Mouse (Mus musculus) gastrocnemius, adult 8-10 months (tissue): ENCODE results near the gene Nectin1. TPM values are rescaled to one million over a fixed set of nuclear protein-coding genes. Genes with fewer than 3 reads are reported as not detected.

Source experiments
- DNase-seq, 2 experiments: peaks; one replicate each; pipeline ENCODE4 v3.0.0; 2022; ENCODE audit warnings: low spot score in 2 of 2
- total RNA-seq, 4 experiments: library from RNA; stranded (reverse); gene quantifications; 2 replicates each; pipeline ENCODE4 v1.2.4; 2022

Nectin1 gene
- total RNA-seq, result 1 to 10 TPM; 1.0 to 2.1 (median 1.5) TPM

- DNase-seq, result peak; percentile 71 to 78
These were observed at the start of gene Nectin1 for GRCm38 (mm10) chr9:43743647-43744137. Gene Nectin1 (plus strand): TSS chr9:43743984.

GRCm38 (mm10) chr9:43698080-43698712 lies 45.6 kb upstream of the Nectin1 start:
- DNase-seq, result no peak

- DNase-seq, result no peak
These were observed 44.9 kb upstream of the Nectin1 start for GRCm38 (mm10) chr9:43698841-43699240.

- DNase-seq, result no peak
These were observed 44.2 kb upstream of the Nectin1 start for GRCm38 (mm10) chr9:43699417-43700225.

- DNase-seq, result no peak
These were observed 43.6 kb upstream of the Nectin1 start for GRCm38 (mm10) chr9:43700226-43700579.

- DNase-seq, result no peak
These were observed 42.0 kb upstream of the Nectin1 start for GRCm38 (mm10) chr9:43701748-43702147.

- DNase-seq, result no peak
These were observed 36.2 kb upstream of the Nectin1 start for GRCm38 (mm10) chr9:43707571-43707970.

- peak in 1 of 2 experiments; percentile 20 for DNase-seq
These were observed 35.1 kb upstream of the Nectin1 start for GRCm38 (mm10) chr9:43708715-43709114.

GRCm38 (mm10) chr9:43713432-43713831 lies 30.4 kb upstream of the Nectin1 start:
- DNase-seq, result no peak

- peak; percentile 20 to 42 for DNase-seq
These were observed 24.4 kb upstream of the Nectin1 start for GRCm38 (mm10) chr9:43719407-43719839.

GRCm38 (mm10) chr9:43720046-43720445 lies 23.7 kb upstream of the Nectin1 start:
- no peak for DNase-seq

GRCm38 (mm10) chr9:43724093-43724492 lies 19.7 kb upstream of the Nectin1 start:
- DNase-seq, result no peak

- no peak for DNase-seq
These were observed 14.1 kb upstream of the Nectin1 start for GRCm38 (mm10) chr9:43729450-43730266.

- DNase-seq, result peak; percentile 30 to 36
These were observed 13.3 kb upstream of the Nectin1 start for GRCm38 (mm10) chr9:43730284-43731027.

- no peak for DNase-seq
These were observed 11.9 kb upstream of the Nectin1 start for GRCm38 (mm10) chr9:43731880-43732279.

GRCm38 (mm10) chr9:43732671-43733070 lies 11.1 kb upstream of the Nectin1 start:
- no peak for DNase-seq

- no peak for DNase-seq
These were observed 8.8 kb upstream of the Nectin1 start for GRCm38 (mm10) chr9:43734952-43735351.

- DNase-seq, result no peak
These were observed 7.6 kb upstream of the Nectin1 start for GRCm38 (mm10) chr9:43736046-43736730.

- no peak for DNase-seq
These were observed 6.5 kb upstream of the Nectin1 start for GRCm38 (mm10) chr9:43737331-43737730.

GRCm38 (mm10) chr9:43737871-43738292 lies 5.9 kb upstream of the Nectin1 start:
- DNase-seq, result no peak
